Mouse (Mus musculus) liver, embryonic 14.5 days (tissue): ENCODE measurements around the gene Iqch. TPM values are rescaled to one million over a fixed set of nuclear protein-coding genes. Genes with fewer than 3 reads are reported as not detected.

Experiments
- ATAC-seq: fragments of 200-750 bp; cut with Nextera tagmentation; 2 replicates; pipeline ENCODE4 v1.8.0; 2017; ENCODE audit warnings: moderate number of reproducible peaks, mild to moderate bottlenecking, moderate library complexity; ENCODE audit not compliant: insufficient read depth
- DNase-seq, 3 experiments: peaks; one replicate each; pipeline ENCODE4 v3.0.0-alpha.2; 2012 to 2013; ENCODE audit warnings: low read depth in 3 of 3, low spot score in 3 of 3
- H3K27ac ChIP-seq: fragments of 300-500 bp; sonication (generic); 2 replicates; pipeline ENCODE4 v1.5.1; 2014; ENCODE audit warnings: moderate library complexity, mild to moderate bottlenecking, control low read depth, inconsistent platforms
- H3K27me3 ChIP-seq: fragments of 300-500 bp; sonication (generic); 2 replicates; pipeline ENCODE4 v1.6.1; 2014; ENCODE audit warnings: mild to moderate bottlenecking, low read length, moderate library complexity; ENCODE audit not compliant: control insufficient read depth, insufficient read depth
- H3K36me3 ChIP-seq: fragments of 300-500 bp; sonication (generic); replicated peaks from 2 replicates; pipeline ENCODE4 v1.6.1; 2014; ENCODE audit warnings: low read depth; ENCODE audit not compliant: control insufficient read depth, insufficient read depth
- H3K4me1 ChIP-seq, 2 experiments: fragments of 200-500 bp in 1 of 2; fragments of 300-500 bp in 1 of 2; sonication (generic) in 1 of 2; replicated peaks; 2 replicates each; pipeline ENCODE4 v1.6.1; 2012 to 2014; ENCODE audit warnings: antibody characterized with exemption in 1 of 2, inconsistent platforms in 1 of 2, low read length in 1 of 2; ENCODE audit not compliant: control insufficient read depth in 2 of 2, insufficient read depth in 2 of 2
- H3K4me2 ChIP-seq: fragments of 300-500 bp; sonication (generic); 2 replicates; pipeline ENCODE4 v1.6.1; 2014; ENCODE audit warnings: low read depth, mild to moderate bottlenecking, control low read depth, moderate library complexity
- H3K4me3 ChIP-seq, 2 experiments: fragments of 200-500 bp in 1 of 2; fragments of 300-500 bp in 1 of 2; sonication (generic) in 1 of 2; 2 replicates each; pipeline ENCODE4 v1.5.1; 2012 to 2014; ENCODE audit warnings: low read depth in 2 of 2, low read length in 2 of 2, mild to moderate bottlenecking in 2 of 2, control low read depth in 1 of 2, inconsistent platforms in 1 of 2, moderate library complexity in 1 of 2; ENCODE audit not compliant: insufficient read depth in 1 of 2
- H3K9ac ChIP-seq: fragments of 300-500 bp; sonication (generic); replicated peaks from 2 replicates; pipeline ENCODE4 v1.6.1; 2014; ENCODE audit warnings: mild to moderate bottlenecking, control low read depth, moderate library complexity
- H3K9me3 ChIP-seq: fragments of 300-500 bp; sonication (generic); 2 replicates; pipeline ENCODE4 v1.6.1; 2016; ENCODE audit warnings: low read length, mixed read lengths; ENCODE audit not compliant: control insufficient read depth
- CTCF ChIP-seq: IDR thresholded peaks from 2 replicates; pipeline ENCODE4 v1.5.1; 2016; ENCODE audit warnings: antibody characterized with exemption, low read depth, control low read depth
- EP300 ChIP-seq: IDR thresholded peaks from 2 replicates; pipeline ENCODE4 v1.6.1; 2016; ENCODE audit warnings: antibody characterized with exemption, low read depth
- WGBS: fragments of 180-500 bp; shearing (Covaris S2); extraction: QIAGEN DNeasy Blood & Tissue Kit; methylation state at CpG from one replicate; pipeline ENCODE4 v1.1.7; 2014; ENCODE audit not compliant: insufficient replicate concordance; 5-methylcytosine and 5-hydroxymethylcytosine counted together
- polyA plus RNA-seq, 2 experiments: library from polyadenylated mRNA; depleted of rRNA in 1 of 2; stranded (reverse) in 1 of 2; unstranded in 1 of 2; fragments of >200 nt; fragmentation: Nextera tagmentation in 1 of 2; extraction: Ambion mirVana in 1 of 2; gene quantifications; 2 replicates each; pipeline versions ENCODE4 v1.2.1 to v1.2.3; 2012 to 2014

Iqch gene
- polyA plus RNA-seq, 2 experiments: not detected

- no peaks in the 10 kb centered on the region for H3K27me3 ChIP-seq
- no peak overlapping the region for H3K9ac ChIP-seq
- no peaks in the 10 kb centered on the region for H3K9me3 ChIP-seq
- TF ChIP-seq EP300 (no peak), CTCF (no peak)
- ATAC-seq: no peak
- H3K4me2 ChIP-seq: no peak overlapping the region
- peaks cover 0 to 4% of the 10 kb centered on the region in 2 experiments; a peak in 1 of 4 replicates for H3K4me1 ChIP-seq
- H3K36me3 ChIP-seq: no peaks in the 10 kb centered on the region
- no peak for DNase-seq
- 54% methylated on average over 7 of the region's 7 CpGs for WGBS
- H3K27ac ChIP-seq: no peak overlapping the region
- no peak overlapping the region for H3K4me3 ChIP-seq
Measured at GRCm38 (mm10) chr9:63534371-63534780, 67.9 kb downstream of the Iqch start.

GRCm38 (mm10) chr9:63532966-63533711, 69.2 kb downstream of the Iqch start:
- no peak for TF ChIP-seq EP300
- peak; percentile 49 for TF ChIP-seq CTCF
- Histone ChIP-seq H3K9ac (no peak overlapping the region), H3K27ac (no peak overlapping the region), H3K9me3 (no peaks in the 10 kb centered on the region), H3K4me3 (no peak overlapping the region), H3K4me1 (peaks cover 0 to 4% of the 10 kb centered on the region in 2 experiments; a peak in 1 of 4 replicates), H3K27me3 (no peaks in the 10 kb centered on the region), H3K4me2 (no peak overlapping the region), H3K36me3 (no peaks in the 10 kb centered on the region)
- DNase-seq (no peak), ATAC-seq (no peak)
- 40% methylated on average over 9 of the region's 9 CpGs for WGBS

GRCm38 (mm10) chr9:63523937-63524253, 78.4 kb downstream of the Iqch start:
- Histone ChIP-seq H3K4me2 (no peak overlapping the region), H3K36me3 (no peaks in the 10 kb centered on the region), H3K9ac (no peak overlapping the region), H3K27me3 (no peaks in the 10 kb centered on the region), H3K4me1 (no peaks in the 10 kb centered on the region), H3K9me3 (no peaks in the 10 kb centered on the region), H3K27ac (no peak overlapping the region), H3K4me3 (no peak overlapping the region)
- no peak for TF ChIP-seq CTCF
- TF ChIP-seq EP300: no peak
- WGBS: 56% methylated on average over 2 of the region's 2 CpGs
- DNase-seq (no peak), ATAC-seq (no peak)

- Histone ChIP-seq H3K27ac (no peak overlapping the region), H3K9ac (no peak overlapping the region), H3K27me3 (no peaks in the 10 kb centered on the region), H3K4me1 (no peaks in the 10 kb centered on the region), H3K36me3 (no peaks in the 10 kb centered on the region), H3K4me2 (no peak overlapping the region), H3K9me3 (no peaks in the 10 kb centered on the region), H3K4me3 (no peak overlapping the region)
- DNase-seq: no peak
- 75% methylated on average over 14 of the region's 14 CpGs for WGBS
- no peak for TF ChIP-seq CTCF
- no peak for TF ChIP-seq EP300
- no peak for ATAC-seq
Measured at GRCm38 (mm10) chr9:63523251-63523936, 78.9 kb downstream of the Iqch start.

GRCm38 (mm10) chr9:63512851-63513250, 89.4 kb downstream of the Iqch start:
- ATAC-seq (no peak), DNase-seq (no peak)
- Histone ChIP-seq H3K9ac (no peak overlapping the region), H3K4me2 (no peak overlapping the region), H3K27ac (no peak overlapping the region), H3K36me3 (no peaks in the 10 kb centered on the region), H3K4me3 (no peak overlapping the region), H3K4me1 (no peaks in the 10 kb centered on the region), H3K9me3 (no peaks in the 10 kb centered on the region), H3K27me3 (no peaks in the 10 kb centered on the region)
- 48% methylated on average over 5 of the region's 5 CpGs for WGBS
- no peak for TF ChIP-seq EP300
- TF ChIP-seq CTCF: no peak
